Mouse (Mus musculus) thymus, postnatal 0 days (tissue): ENCODE data around the gene 9130023H24Rik. TPM values are rescaled to one million over a fixed set of nuclear protein-coding genes. Genes with fewer than 3 reads are reported as not detected.

Source experiments
- DNase-seq: peaks from one replicate; pipeline ENCODE4 v3.0.0-alpha.2; 2015; ENCODE audit warnings: low spot score
- polyA plus RNA-seq: library from polyadenylated mRNA; unstranded; fragments of >200 nt; fragmentation: Nextera tagmentation; extraction: Ambion mirVana; gene quantifications from 2 replicates; pipeline ENCODE4 v1.2.1, GENCODE M21; 2015

9130023H24Rik gene
- polyA plus RNA-seq, 1 experiment from 2014 or later = 5.5 TPM

DNA sequence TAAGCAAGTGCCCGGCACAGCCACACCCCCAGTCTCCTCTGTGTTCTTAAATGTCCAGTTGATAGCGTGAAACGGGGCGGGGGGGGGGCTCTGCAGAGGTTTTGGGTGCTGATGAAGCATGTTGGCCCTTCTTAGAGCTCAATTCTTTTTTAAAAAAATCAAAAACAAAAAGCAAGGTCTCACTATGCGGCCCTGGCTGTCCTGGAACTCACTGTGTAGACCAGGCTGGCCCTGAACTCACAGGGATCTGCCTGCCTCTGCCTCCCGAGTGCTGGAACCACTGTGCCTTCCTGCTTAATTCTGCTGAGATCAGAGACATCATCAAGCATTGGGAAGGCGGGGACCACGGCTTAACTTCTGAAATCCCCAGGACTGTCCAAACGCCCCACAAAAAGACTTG, 36.2 kb downstream of the 9130023H24Rik start:
- no peak for DNase-seq

Other genes with a start within 250 kb of the 9130023H24Rik start
- 372 and 387 TPM in 2 replicates for gene Pycard, start 244.2 kb downstream of the 9130023H24Rik start, polyA plus RNA-seq
- not detected in 2 replicates for gene Trim72, start 234.1 kb downstream of the 9130023H24Rik start, polyA plus RNA-seq
- gene Itgam, start 175.4 kb downstream of the 9130023H24Rik start, polyA plus RNA-seq = 1.2 and 1.4 TPM in 2 replicates
- not detected in 2 replicates for gene Gm49368, start 175.3 kb downstream of the 9130023H24Rik start, polyA plus RNA-seq
- 1.5 and 1.6 TPM in 2 replicates for gene Itgax, start 108.5 kb downstream of the 9130023H24Rik start, polyA plus RNA-seq
- gene Itgad, start 83.7 kb downstream of the 9130023H24Rik start, polyA plus RNA-seq = 1.7 and 1.9 TPM in 2 replicates
- gene Cox6a2, start 31.6 kb downstream of the 9130023H24Rik start, polyA plus RNA-seq = 3.0 and 4.0 TPM in 2 replicates
- gene Armc5, start 689 bp downstream of the 9130023H24Rik start, polyA plus RNA-seq = 16.2 and 16.6 TPM in 2 replicates
- 12.7 and 13.9 TPM in 2 replicates for gene Tgfb1i1, start 8.8 kb upstream of the 9130023H24Rik start, polyA plus RNA-seq
- gene Slc5a2, start 27.6 kb upstream of the 9130023H24Rik start, polyA plus RNA-seq = not detected in 2 replicates
- 9.0 and 10.0 TPM in 2 replicates for gene BC017158, start 60.1 kb upstream of the 9130023H24Rik start, polyA plus RNA-seq
- gene Rgs10, start 180.7 kb upstream of the 9130023H24Rik start, polyA plus RNA-seq = 243 and 265 TPM in 2 replicates
- 26.9 and 27.6 TPM in 2 replicates for gene Tial1, start 223.7 kb upstream of the 9130023H24Rik start, polyA plus RNA-seq